Mouse (Mus musculus): ENCODE measurements around the gene Car12. TPM values are rescaled to one million over a fixed set of nuclear protein-coding genes. Genes with fewer than 3 reads are reported as not detected.

Car12 gene
- total and polyA plus RNA-seq, 3 experiments: 16.4 to 38.0 (median 34.6) TPM

DNA sequence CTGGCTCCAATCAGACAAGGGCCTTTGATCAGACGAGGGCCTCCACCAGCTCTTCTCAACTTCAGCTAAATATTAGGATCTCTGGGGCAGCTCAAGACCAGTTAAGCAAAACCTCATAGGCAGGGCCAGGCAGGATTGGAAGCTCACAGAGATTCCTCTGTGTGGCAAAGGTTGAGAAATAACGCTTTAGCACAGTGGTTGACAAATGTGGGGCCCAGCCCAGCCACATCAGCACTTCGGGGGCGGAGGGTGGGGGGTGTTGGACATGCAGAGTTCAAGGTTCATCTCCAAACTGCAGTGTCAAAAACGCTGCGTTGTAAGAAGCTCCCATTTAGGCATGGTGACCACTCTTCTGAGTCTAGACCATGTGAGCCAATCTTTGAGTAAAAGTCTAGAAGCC is 21.1 kb downstream of the Car12 start:
- no peak overlapping the region for H3K4me2 ChIP-seq (ENCODE audit: insufficient read depth, low read depth, poor library complexity, severe bottlenecking)
- no peaks in the 10 kb centered on the region for H3K27me3 ChIP-seq (replicated peaks)
- H3K4me1 ChIP-seq (ENCODE audit: control insufficient read depth in 1 of 2, insufficient read depth in 2 of 2): no peaks in the 10 kb centered on the region
- H3K79me2 ChIP-seq (replicated peaks; ENCODE audit: control insufficient read depth, extremely low read depth, insufficient read depth, poor library complexity, severe bottlenecking): no peaks in the 10 kb centered on the region
- TF ChIP-seq ZC3H11A (IDR thresholded peaks at IDR 0.05; ENCODE audit: low read depth, low read length): no peak
- TF ChIP-seq ZMIZ1 (IDR thresholded peaks at IDR 0.05; ENCODE audit: low read depth, low read length): no peak
- TF ChIP-seq ZNF384 (IDR thresholded peaks at IDR 0.05; ENCODE audit: low read depth, low read length): no peak
- no peak overlapping the region for H3K27ac ChIP-seq (ENCODE audit: insufficient read depth, low read depth)
- no peak for DNase-seq (ENCODE audit: extremely low read depth)
- H3K4me3 ChIP-seq (replicated peaks in 1 of 3; ENCODE audit: low read depth in 2 of 3, low read length in 2 of 3, poor library complexity in 1 of 3): no peak overlapping the region
- peaks cover 0 to 68% of the 10 kb centered on the region in 2 experiments for H3K36me3 ChIP-seq (replicated peaks in 1 of 2; ENCODE audit: control insufficient read depth in 1 of 2, insufficient read depth in 1 of 2, low read length in 1 of 2)
- dilution Hi-C loops (cut with MboI; ENCODE audit: extremely low pct_ligation_motif_present, extremely low pct_unique_long_range_greater_than_20kb, low sequenced_read_pairs): no loop called here
- no peaks in the 10 kb centered on the region for H3K9me3 ChIP-seq (replicated peaks; ENCODE audit: low read length)
- in situ Hi-C loops (cut with MboI; ENCODE audit: low pct_ligation_motif_present, low pct_unique_long_range_greater_than_20kb, low sequenced_read_pairs): no loop called here
- H3K9ac ChIP-seq (ENCODE audit: insufficient read depth, low read depth): no peak overlapping the region

DNA sequence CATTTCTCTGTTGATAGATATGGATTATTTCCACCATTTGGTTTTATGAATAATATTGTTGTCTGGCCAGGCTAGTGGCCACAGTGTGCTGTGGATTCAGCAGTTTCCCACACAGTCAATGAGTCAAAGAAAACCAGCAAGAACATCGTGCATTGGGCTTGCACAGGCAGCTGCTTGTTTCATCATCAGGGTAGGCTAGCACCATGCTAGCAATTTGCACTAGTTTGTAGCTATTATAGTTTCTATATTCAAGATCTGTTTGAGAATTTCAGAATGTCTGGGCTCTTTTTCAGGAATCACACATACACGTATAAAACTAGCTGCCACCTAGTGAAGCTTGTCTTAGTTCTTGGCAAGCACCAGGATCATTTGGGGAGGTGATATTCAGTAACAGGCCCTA is 21.6 kb downstream of the Car12 start:
- no peak overlapping the region for H3K4me3 ChIP-seq (replicated peaks in 1 of 3; ENCODE audit: low read depth in 2 of 3, low read length in 2 of 3, poor library complexity in 1 of 3)
- peaks cover 0 to 3% of the 10 kb centered on the region in 2 experiments; a peak in 1 of 4 replicates for H3K4me1 ChIP-seq (ENCODE audit: control insufficient read depth in 1 of 2, insufficient read depth in 2 of 2)
- H3K4me2 ChIP-seq (ENCODE audit: insufficient read depth, low read depth, poor library complexity, severe bottlenecking): no peak overlapping the region
- DNase-seq (ENCODE audit: extremely low read depth): no peak
- H3K9me3 ChIP-seq (replicated peaks; ENCODE audit: low read length): no peaks in the 10 kb centered on the region
- no peaks in the 10 kb centered on the region for H3K79me2 ChIP-seq (replicated peaks; ENCODE audit: control insufficient read depth, extremely low read depth, insufficient read depth, poor library complexity, severe bottlenecking)
- no peaks in the 10 kb centered on the region for H3K27me3 ChIP-seq (replicated peaks)
- TF ChIP-seq RAD21 (IDR thresholded peaks at IDR 0.05; ENCODE audit: low read depth, low read length): no peak
- in situ Hi-C loops (cut with MboI; ENCODE audit: low pct_ligation_motif_present, low pct_unique_long_range_greater_than_20kb, low sequenced_read_pairs) (no loop called here), dilution Hi-C loops (cut with MboI; ENCODE audit: extremely low pct_ligation_motif_present, extremely low pct_unique_long_range_greater_than_20kb, low sequenced_read_pairs) (no loop called here)
- H3K9ac ChIP-seq (ENCODE audit: insufficient read depth, low read depth): no peak overlapping the region
- no peak overlapping the region for H3K27ac ChIP-seq (ENCODE audit: insufficient read depth, low read depth)
- H3K36me3 ChIP-seq (replicated peaks in 1 of 2; ENCODE audit: control insufficient read depth in 1 of 2, insufficient read depth in 1 of 2, low read length in 1 of 2): peaks cover 0 to 70% of the 10 kb centered on the region in 2 experiments

DNA sequence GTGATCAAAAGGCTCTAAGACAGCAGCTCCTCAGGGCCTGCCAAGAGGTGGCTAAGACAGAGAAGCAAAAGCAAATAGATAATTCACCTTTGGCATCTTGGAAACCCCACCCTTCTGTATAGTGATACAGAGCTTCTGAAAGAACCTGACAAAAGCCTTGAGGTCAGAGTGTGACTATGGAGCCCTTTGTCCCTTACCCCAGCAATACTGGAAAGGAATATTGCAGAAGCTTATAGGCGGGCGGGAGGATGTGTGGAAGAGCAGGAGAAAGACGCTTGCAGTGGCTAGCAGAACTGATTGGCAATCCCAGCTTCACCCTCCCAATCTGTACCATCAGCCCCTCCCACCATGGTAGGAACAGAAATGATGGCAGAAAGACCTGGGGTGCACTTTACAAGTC is 22.5 kb downstream of the Car12 start:
- H3K4me3 ChIP-seq (replicated peaks in 1 of 3; ENCODE audit: low read depth in 2 of 3, low read length in 2 of 3, poor library complexity in 1 of 3): no peak overlapping the region
- H3K79me2 ChIP-seq (replicated peaks; ENCODE audit: control insufficient read depth, extremely low read depth, insufficient read depth, poor library complexity, severe bottlenecking): no peaks in the 10 kb centered on the region
- no peaks in the 10 kb centered on the region for H3K27me3 ChIP-seq (replicated peaks)
- no peak for TF ChIP-seq JUND (conservative IDR thresholded peaks at IDR 0.05; ENCODE audit: low read depth, low read length)
- TF ChIP-seq MYC (IDR thresholded peaks at IDR 0.05; ENCODE audit: low read depth, low read length): no peak
- TF ChIP-seq EP300 (IDR thresholded peaks at IDR 0.05; ENCODE audit: low read length): no peak
- TF ChIP-seq ZMIZ1 (IDR thresholded peaks at IDR 0.05; ENCODE audit: low read depth, low read length): no peak
- TF ChIP-seq MXI1 (IDR thresholded peaks at IDR 0.05; ENCODE audit: low read depth, low read length): no peak
- TF ChIP-seq RCOR1 (conservative IDR thresholded peaks at IDR 0.05; ENCODE audit: low read depth, low read length): no peak
- TF ChIP-seq ZKSCAN1 (IDR thresholded peaks at IDR 0.05; ENCODE audit: borderline replicate concordance, low read depth, low read length): no peak
- TF ChIP-seq MAZ (IDR thresholded peaks at IDR 0.05; ENCODE audit: low read depth, low read length): no peak
- TF ChIP-seq GABPA (IDR thresholded peaks at IDR 0.05; ENCODE audit: insufficient replicate concordance, low read depth, low read length): no peak
- TF ChIP-seq ELF1 (IDR thresholded peaks at IDR 0.05; ENCODE audit: low read depth, low read length): no peak
- no peak for TF ChIP-seq USF2 (conservative IDR thresholded peaks at IDR 0.05; ENCODE audit: low read depth, low read length)
- no peak for TF ChIP-seq ZC3H11A (IDR thresholded peaks at IDR 0.05; ENCODE audit: low read depth, low read length)
- TF ChIP-seq JUN (IDR thresholded peaks at IDR 0.05; ENCODE audit: insufficient read depth, low read depth, low read length): no peak
- TF ChIP-seq E2F4 (IDR thresholded peaks at IDR 0.05; ENCODE audit: insufficient replicate concordance, low read depth, low read length): no peak
- no peak for TF ChIP-seq POLR2A (IDR thresholded peaks at IDR 0.05; ENCODE audit: low read depth, low read length)
- TF ChIP-seq NELFE (IDR thresholded peaks at IDR 0.05; ENCODE audit: low read depth, low read length): no peak
- no peak for TF ChIP-seq BHLHE40 (IDR thresholded peaks at IDR 0.05; ENCODE audit: low read depth, low read length)
- H3K27ac ChIP-seq (ENCODE audit: insufficient read depth, low read depth): no peak overlapping the region
- dilution Hi-C loops (cut with MboI; ENCODE audit: extremely low pct_ligation_motif_present, extremely low pct_unique_long_range_greater_than_20kb, low sequenced_read_pairs) (no loop called here), in situ Hi-C loops (cut with MboI; ENCODE audit: low pct_ligation_motif_present, low pct_unique_long_range_greater_than_20kb, low sequenced_read_pairs) (no loop called here)
- H3K4me1 ChIP-seq (ENCODE audit: control insufficient read depth in 1 of 2, insufficient read depth in 2 of 2): peaks cover 0 to 12% of the 10 kb centered on the region in 2 experiments; a peak in 2 of 4 replicates
- peaks cover 0 to 70% of the 10 kb centered on the region in 2 experiments for H3K36me3 ChIP-seq (replicated peaks in 1 of 2; ENCODE audit: control insufficient read depth in 1 of 2, insufficient read depth in 1 of 2, low read length in 1 of 2)
- no peaks in the 10 kb centered on the region for H3K9me3 ChIP-seq (replicated peaks; ENCODE audit: low read length)
- no peak overlapping the region for H3K4me2 ChIP-seq (ENCODE audit: insufficient read depth, low read depth, poor library complexity, severe bottlenecking)
- no peak overlapping the region for H3K9ac ChIP-seq (ENCODE audit: insufficient read depth, low read depth)
- no peak for DNase-seq (ENCODE audit: extremely low read depth)
